Mouse (Mus musculus) stomach, postnatal 0 days (tissue): ENCODE measurements at regions not wholly inside any gene's neighbourhood (a gene's known extent, or its start where the extent isn't known, plus 50 kb on each side); places are given as distances from the start of the nearest gene placed in this dataset.

Source experiments
- CTCF ChIP-seq: IDR thresholded peaks from 2 replicates; pipeline ENCODE4 v1.5.1; 2016; ENCODE audit warnings: antibody characterized with exemption, low read depth, mild to moderate bottlenecking, moderate library complexity
- EP300 ChIP-seq: optimal IDR thresholded peaks from 2 replicates; pipeline ENCODE3; 2016; ENCODE audit warnings: antibody characterized with exemption

- TF ChIP-seq CTCF (no peak), EP300 (no peak)
Observed at GRCm38 (mm10) chr1:124871148-124871547, 564.4 kb downstream of the Actr3 start.
